Mouse (Mus musculus): ENCODE measurements around the gene Cep55. TPM values are rescaled to one million over a fixed set of nuclear protein-coding genes. Genes with fewer than 3 reads are reported as not detected.
A peak's percentile ranks its signal among the peaks of the same experiment; 100 is the strongest.

The Cep55 gene
- polyA plus RNA-seq (2015; fragmentation: Nextera tagmentation; extraction: Ambion mirVana), result 28.2 and 30.3 TPM in 2 replicates

DNA sequence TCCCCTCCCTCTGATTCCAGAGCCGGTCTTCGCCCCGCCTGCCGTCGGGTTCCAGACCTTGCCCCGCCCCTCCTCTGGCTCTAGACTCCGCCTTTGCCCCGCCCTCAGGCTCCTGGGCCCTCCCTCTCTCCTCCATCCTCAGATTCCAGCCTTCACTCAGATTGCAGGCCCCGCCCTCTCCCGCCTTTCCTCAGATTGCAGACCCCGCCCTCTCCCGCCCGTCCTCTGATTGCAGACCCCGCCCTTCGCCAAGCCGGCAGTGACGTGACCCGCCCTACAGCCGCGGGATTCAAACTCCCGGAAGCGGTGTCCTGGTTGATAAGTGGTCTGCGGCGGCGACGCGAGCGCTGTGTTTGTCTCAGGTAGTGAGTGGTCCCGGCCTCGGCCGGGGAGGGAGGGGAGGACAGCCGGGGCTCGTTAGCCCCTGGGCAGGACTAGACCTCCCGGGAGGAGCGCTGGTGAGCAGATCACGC is at the start of gene Cep55:
TSS of gene Cep55 (plus strand) at position 292 of the 473 bp plus-strand sequence.
- H3K4me3 ChIP-seq (ENCODE audit: low read length), result peak within 1 kb of the TSS; percentile 85
- H3K4me1 ChIP-seq (ENCODE audit: insufficient read depth, low read length), result peaks cover 14% of the 10 kb centered on the region; the same call in 1 of the 2 replicates
- peak within 1 kb of the TSS; percentile 5 for H3K27ac ChIP-seq (ENCODE audit: low read length)
- peaks cover 6% of the 10 kb centered on the region; the same call in 1 of the 2 replicates for H3K36me3 ChIP-seq (ENCODE audit: insufficient read depth, low read length)
- H3K4me2 ChIP-seq (replicated peaks; ENCODE audit: low read depth, low read length), result peak within 1 kb of the TSS; percentile 60
- H3K9me3 ChIP-seq (ENCODE audit: low read length), result no peaks in the 10 kb centered on the region
- H3K27me3 ChIP-seq (ENCODE audit: insufficient read depth, low read length), result no peaks in the 10 kb centered on the region
- peak; percentile 94 for ATAC-seq (ENCODE audit: low FRiP score, low TSS enrichment)
- H3K9ac ChIP-seq (replicated peaks; ENCODE audit: low read length), result peak within 1 kb of the TSS; percentile 80
- 1% methylated on average over 36 of the region's 36 CpGs for WGBS

DNA sequence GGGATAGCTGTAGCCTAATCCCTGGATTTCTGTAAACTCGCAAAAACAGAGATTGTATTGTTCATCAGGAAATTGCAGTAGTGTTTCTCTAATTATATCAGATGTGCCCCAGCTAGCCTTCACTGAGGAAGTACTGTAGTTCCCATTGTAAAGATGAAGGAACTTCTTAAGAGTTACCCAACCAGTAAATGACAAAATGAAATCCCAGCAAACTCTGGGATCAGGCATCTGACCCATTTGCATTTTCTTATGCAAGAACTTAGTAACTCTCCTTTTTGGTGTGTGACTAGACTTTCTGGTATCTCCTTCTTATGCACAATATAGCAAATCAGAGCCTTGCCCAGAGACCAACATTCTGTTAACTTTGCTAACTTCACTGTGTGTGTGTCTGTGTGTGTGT is 43.4 kb upstream of the Cep55 start:
- Histone ChIP-seq H3K4me1 (ENCODE audit: insufficient read depth, low read length) (peaks cover 6% of the 10 kb centered on the region; the same call in 1 of the 2 replicates), H3K36me3 (ENCODE audit: insufficient read depth, low read length) (no peaks in the 10 kb centered on the region), H3K4me2 (replicated peaks; ENCODE audit: low read depth, low read length) (no peak overlapping the region), H3K27ac (ENCODE audit: low read length) (no peak overlapping the region), H3K4me3 (ENCODE audit: low read length) (no peak overlapping the region), H3K27me3 (ENCODE audit: insufficient read depth, low read length) (no peaks in the 10 kb centered on the region), H3K9me3 (ENCODE audit: low read length) (no peaks in the 10 kb centered on the region), H3K9ac (replicated peaks; ENCODE audit: low read length) (no peak overlapping the region)
- 59% methylated on average over 1 of the region's 1 CpGs for WGBS
- ATAC-seq (ENCODE audit: low FRiP score, low TSS enrichment), result no peak

DNA sequence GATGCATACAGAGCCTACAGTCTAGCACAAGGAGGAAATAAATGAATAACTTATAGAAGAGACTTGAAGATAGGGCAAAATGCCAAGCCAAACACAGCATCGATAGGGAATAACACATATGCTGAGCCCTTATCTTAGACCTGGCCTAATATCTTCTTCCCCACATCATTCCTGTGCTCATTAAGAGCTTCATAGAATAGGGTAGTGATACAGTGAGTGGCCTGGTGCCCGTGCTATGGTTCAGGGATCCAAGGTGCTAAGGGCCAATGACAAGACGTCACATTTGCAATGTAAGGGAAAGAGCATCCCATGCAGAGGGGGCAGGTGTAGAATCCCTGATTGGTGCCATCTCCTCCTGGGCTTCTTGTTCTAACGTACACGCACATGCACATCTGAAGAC is 40.4 kb upstream of the Cep55 start:
- 81% methylated on average over 5 of the region's 5 CpGs for WGBS
- no peak overlapping the region for H3K27ac ChIP-seq (ENCODE audit: low read length)
- no peak overlapping the region for H3K4me2 ChIP-seq (replicated peaks; ENCODE audit: low read depth, low read length)
- no peak overlapping the region for H3K9ac ChIP-seq (replicated peaks; ENCODE audit: low read length)
- H3K4me1 ChIP-seq (ENCODE audit: insufficient read depth, low read length), result peaks cover 6% of the 10 kb centered on the region; the same call in 1 of the 2 replicates
- H3K36me3 ChIP-seq (ENCODE audit: insufficient read depth, low read length), result no peaks in the 10 kb centered on the region
- no peaks in the 10 kb centered on the region for H3K27me3 ChIP-seq (ENCODE audit: insufficient read depth, low read length)
- H3K4me3 ChIP-seq (ENCODE audit: low read length), result no peak overlapping the region
- ATAC-seq (ENCODE audit: low FRiP score, low TSS enrichment), result no peak
- H3K9me3 ChIP-seq (ENCODE audit: low read length), result no peaks in the 10 kb centered on the region

DNA sequence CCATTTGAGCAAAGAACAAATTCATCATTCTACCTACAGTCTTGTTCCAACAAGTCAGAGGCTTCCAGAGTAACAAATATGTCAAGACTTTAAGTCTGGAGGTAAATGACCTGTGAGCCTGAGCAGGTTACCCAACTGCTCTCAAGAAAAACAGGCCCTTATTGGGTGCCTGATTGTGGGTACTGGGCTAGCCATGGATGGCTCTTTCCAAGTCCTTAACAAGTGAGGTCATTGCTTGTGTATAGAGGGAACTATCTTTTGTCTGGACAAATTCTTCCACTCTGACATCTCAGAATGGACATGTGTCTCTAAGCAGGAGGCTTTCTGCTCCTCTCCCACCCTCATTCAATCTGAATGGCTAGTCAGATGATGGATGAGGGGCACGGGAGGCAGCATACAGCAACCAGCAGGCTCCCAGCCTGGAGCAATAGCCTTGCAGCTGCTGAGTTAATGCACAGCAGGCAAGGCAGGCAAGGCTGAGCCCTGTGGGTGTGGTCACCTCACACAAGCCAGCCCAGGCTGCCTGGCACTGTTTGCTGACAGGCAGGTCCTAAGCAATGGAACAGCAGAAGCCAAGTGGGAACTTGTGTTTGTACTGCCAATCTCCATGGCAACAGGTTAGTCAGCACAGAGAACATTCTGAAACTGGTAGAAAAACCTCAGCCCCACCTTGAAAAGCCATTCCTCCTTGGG is 39.5 kb upstream of the Cep55 start:
- peaks cover 6% of the 10 kb centered on the region; the same call in 1 of the 2 replicates for H3K4me1 ChIP-seq (ENCODE audit: insufficient read depth, low read length)
- H3K9me3 ChIP-seq (ENCODE audit: low read length), result no peaks in the 10 kb centered on the region
- H3K4me3 ChIP-seq (ENCODE audit: low read length), result no peak overlapping the region
- no peaks in the 10 kb centered on the region for H3K27me3 ChIP-seq (ENCODE audit: insufficient read depth, low read length)
- no peak overlapping the region for H3K4me2 ChIP-seq (replicated peaks; ENCODE audit: low read depth, low read length)
- no peak overlapping the region for H3K9ac ChIP-seq (replicated peaks; ENCODE audit: low read length)
- peak overlapping the region; percentile 23; the same call in 1 of the 2 replicates for H3K27ac ChIP-seq (ENCODE audit: low read length)
- no peaks in the 10 kb centered on the region for H3K36me3 ChIP-seq (ENCODE audit: insufficient read depth, low read length)
- ATAC-seq (ENCODE audit: low FRiP score, low TSS enrichment), result peak; percentile 95
- WGBS, result 4% methylated on average over 1 of the region's 1 CpGs

DNA sequence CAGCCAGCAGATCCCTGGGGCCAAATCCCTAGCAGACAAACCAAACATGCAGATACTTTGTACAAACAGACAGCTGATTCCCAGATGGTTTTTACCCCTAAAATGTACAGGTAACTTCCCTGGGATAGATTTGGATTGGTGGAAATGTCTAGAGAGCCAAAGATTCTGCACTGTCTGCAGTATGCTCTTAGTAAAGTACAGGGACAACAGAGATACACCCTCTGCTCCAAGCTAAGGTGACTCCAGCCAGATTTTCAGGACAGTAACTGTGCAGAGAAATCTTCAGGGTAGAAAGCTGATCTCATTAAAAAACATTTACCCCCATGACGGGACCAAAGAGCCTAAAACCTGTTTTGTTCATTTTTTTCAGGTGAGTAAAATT is 38.9 kb upstream of the Cep55 start:
- H3K4me2 ChIP-seq (replicated peaks; ENCODE audit: low read depth, low read length), result no peak overlapping the region
- no peak overlapping the region for H3K4me3 ChIP-seq (ENCODE audit: low read length)
- no peaks in the 10 kb centered on the region for H3K9me3 ChIP-seq (ENCODE audit: low read length)
- H3K9ac ChIP-seq (replicated peaks; ENCODE audit: low read length), result no peak overlapping the region
- no peak for ATAC-seq (ENCODE audit: low FRiP score, low TSS enrichment)
- no peaks in the 10 kb centered on the region for H3K27me3 ChIP-seq (ENCODE audit: insufficient read depth, low read length)
- H3K36me3 ChIP-seq (ENCODE audit: insufficient read depth, low read length), result no peaks in the 10 kb centered on the region
- WGBS, result 61% methylated on average over 1 of the region's 1 CpGs
- peaks cover 6% of the 10 kb centered on the region; the same call in 1 of the 2 replicates for H3K4me1 ChIP-seq (ENCODE audit: insufficient read depth, low read length)
- peak overlapping the region; percentile 19; the same call in 1 of the 2 replicates for H3K27ac ChIP-seq (ENCODE audit: low read length)

DNA sequence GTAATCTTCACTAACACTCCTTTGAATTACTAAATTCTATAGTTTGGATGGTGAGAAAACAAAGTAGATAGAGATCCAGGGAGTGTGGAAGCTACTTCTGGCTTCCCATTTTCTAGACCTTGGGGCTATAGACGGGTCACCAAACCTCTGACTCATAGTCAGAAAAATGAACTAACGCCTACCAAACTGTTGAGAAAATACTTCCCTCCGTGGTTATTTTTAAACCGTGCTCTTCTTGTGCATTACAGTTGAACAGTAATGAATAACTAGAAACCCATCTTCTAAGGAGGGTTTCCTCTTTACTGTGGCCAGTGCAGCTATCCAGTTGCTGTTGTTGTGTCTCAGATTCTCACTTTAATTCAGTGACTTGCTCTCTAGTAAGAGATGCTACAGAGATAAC is 32.1 kb upstream of the Cep55 start:
- Histone ChIP-seq H3K27me3 (ENCODE audit: insufficient read depth, low read length) (no peaks in the 10 kb centered on the region), H3K27ac (ENCODE audit: low read length) (no peak overlapping the region; the same call in 1 of the 2 replicates)
- WGBS, result 53% methylated on average over 4 of the region's 4 CpGs

DNA sequence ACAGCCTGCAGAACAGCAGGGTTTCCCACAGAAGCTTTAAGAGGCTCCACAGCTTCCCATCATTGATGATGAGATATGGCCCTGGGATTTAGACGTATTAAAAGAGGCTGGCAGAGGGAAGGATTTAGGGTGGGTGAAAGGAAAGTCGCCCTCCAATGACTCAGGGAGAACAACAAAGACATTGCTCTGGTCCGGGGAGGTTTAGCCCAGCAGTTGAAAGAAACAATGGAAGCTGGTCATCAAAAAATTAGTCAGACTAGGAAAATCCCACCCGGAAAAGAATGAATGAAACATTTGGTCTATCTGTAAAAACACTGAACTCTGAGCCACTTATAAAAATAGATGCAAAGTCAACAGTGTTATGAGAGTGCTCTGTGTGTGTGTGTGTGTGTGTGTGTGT is 31.2 kb upstream of the Cep55 start:
- peak overlapping the region; percentile 8; the same call in 1 of the 2 replicates for H3K27ac ChIP-seq (ENCODE audit: low read length)
- WGBS, result 55% methylated on average over 4 of the region's 4 CpGs
- peaks cover 44% of the 10 kb centered on the region for H3K4me1 ChIP-seq (ENCODE audit: insufficient read depth, low read length)
- no peaks in the 10 kb centered on the region for H3K9me3 ChIP-seq (ENCODE audit: low read length)
- H3K36me3 ChIP-seq (ENCODE audit: insufficient read depth, low read length), result no peaks in the 10 kb centered on the region
- no peaks in the 10 kb centered on the region for H3K27me3 ChIP-seq (ENCODE audit: insufficient read depth, low read length)
- ATAC-seq (ENCODE audit: low FRiP score, low TSS enrichment), result no peak
- no peak overlapping the region for H3K9ac ChIP-seq (replicated peaks; ENCODE audit: low read length)
- H3K4me3 ChIP-seq (ENCODE audit: low read length), result no peak overlapping the region
- H3K4me2 ChIP-seq (replicated peaks; ENCODE audit: low read depth, low read length), result no peak overlapping the region

More for the DNA sequence above, 32.1 kb upstream of the Cep55 start:
- Histone ChIP-seq H3K4me2 (replicated peaks; ENCODE audit: low read depth, low read length) (no peak overlapping the region), H3K4me3 (ENCODE audit: low read length) (no peak overlapping the region), H3K36me3 (ENCODE audit: insufficient read depth, low read length) (no peaks in the 10 kb centered on the region), H3K9ac (replicated peaks; ENCODE audit: low read length) (no peak overlapping the region), H3K9me3 (ENCODE audit: low read length) (no peaks in the 10 kb centered on the region), H3K4me1 (ENCODE audit: insufficient read depth, low read length) (peaks cover 36% of the 10 kb centered on the region)
- no peak for ATAC-seq (ENCODE audit: low FRiP score, low TSS enrichment)

DNA sequence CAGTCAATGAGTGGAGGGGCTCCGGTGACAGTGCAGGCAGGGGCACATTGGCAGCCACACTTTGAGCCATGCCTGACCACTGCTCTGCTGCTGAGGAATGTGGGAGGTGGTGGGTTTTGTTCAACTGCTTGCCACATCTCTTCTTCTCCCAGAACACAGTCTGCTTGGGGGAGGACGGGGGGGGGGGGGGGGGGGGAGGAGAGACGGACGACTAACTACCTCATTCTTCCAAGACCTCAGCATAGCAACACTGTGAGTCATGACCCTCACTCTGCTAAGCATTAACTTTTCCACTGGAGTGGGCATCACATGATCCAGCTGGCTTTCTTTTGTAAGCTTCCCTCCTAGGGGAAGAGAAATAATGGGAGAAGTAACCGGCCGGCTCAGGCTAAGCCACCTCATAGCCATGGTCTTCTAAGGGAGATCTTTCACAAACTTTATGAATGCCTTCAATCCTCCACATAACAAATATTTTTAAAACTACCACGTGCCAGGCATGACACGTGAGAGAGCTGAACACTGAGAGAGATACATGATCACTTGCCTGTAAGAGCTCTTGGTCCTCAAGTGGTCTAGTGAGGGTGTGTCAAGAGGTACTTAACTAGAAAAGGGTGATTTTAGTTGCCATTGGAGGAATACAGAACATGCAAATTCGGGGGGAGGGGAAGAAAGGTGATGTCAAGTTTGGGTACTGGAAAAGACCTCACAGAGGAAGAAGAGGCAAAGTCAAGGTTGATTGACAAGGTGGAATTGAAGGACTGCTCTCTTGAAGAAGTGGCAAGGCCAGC is 29.4 kb upstream of the Cep55 start:
- Histone ChIP-seq H3K36me3 (ENCODE audit: insufficient read depth, low read length) (no peaks in the 10 kb centered on the region), H3K4me1 (ENCODE audit: insufficient read depth, low read length) (peaks cover 62% of the 10 kb centered on the region), H3K4me3 (ENCODE audit: low read length) (no peak overlapping the region), H3K27ac (ENCODE audit: low read length) (peak overlapping the region; percentile 97), H3K27me3 (ENCODE audit: insufficient read depth, low read length) (no peaks in the 10 kb centered on the region), H3K4me2 (replicated peaks; ENCODE audit: low read depth, low read length) (0 out of 2 replicates have a peak overlapping the region, but pooled peaks have one; percentile 15), H3K9ac (replicated peaks; ENCODE audit: low read length) (peak overlapping the region; percentile 31; the same call in 1 of the 2 replicates), H3K9me3 (ENCODE audit: low read length) (no peaks in the 10 kb centered on the region)
- ATAC-seq (ENCODE audit: low FRiP score, low TSS enrichment), result peak; percentile 79
- 40% methylated on average over 8 of the region's 9 CpGs for WGBS

DNA sequence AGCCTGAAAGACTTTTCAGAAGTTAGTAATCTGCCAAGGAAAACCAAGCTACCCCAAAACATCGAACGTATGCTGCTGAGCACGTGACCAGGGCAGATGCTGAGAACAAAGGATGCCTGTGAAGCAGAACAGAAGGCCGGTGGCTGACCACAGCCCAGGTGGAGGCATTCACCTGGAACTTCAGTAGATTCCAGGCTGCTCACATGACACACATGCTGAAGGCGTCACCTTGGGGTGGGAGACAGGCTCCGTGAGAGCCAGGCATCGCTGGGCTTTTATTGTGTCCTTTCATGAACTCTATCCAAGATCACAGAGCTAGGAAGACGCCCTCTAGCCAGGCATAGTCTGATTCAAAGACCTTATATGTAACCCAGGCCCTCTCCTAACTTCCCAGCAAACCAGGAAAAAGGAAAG is 28.6 kb upstream of the Cep55 start:
- H3K27ac ChIP-seq (ENCODE audit: low read length), result peak overlapping the region; percentile 97
- 0 out of 2 replicates have a peak overlapping the region, but pooled peaks have one; percentile 5 for H3K4me2 ChIP-seq (replicated peaks; ENCODE audit: low read depth, low read length)
- H3K4me3 ChIP-seq (ENCODE audit: low read length), result no peak overlapping the region
- ATAC-seq (ENCODE audit: low FRiP score, low TSS enrichment), result peak; percentile 33; the same call in 1 of the 2 replicates
- no peak overlapping the region for H3K9ac ChIP-seq (replicated peaks; ENCODE audit: low read length)
- WGBS, result 48% methylated on average over 8 of the region's 8 CpGs
- no peaks in the 10 kb centered on the region for H3K36me3 ChIP-seq (ENCODE audit: insufficient read depth, low read length)
- no peaks in the 10 kb centered on the region for H3K27me3 ChIP-seq (ENCODE audit: insufficient read depth, low read length)
- no peaks in the 10 kb centered on the region for H3K9me3 ChIP-seq (ENCODE audit: low read length)
- peaks cover 68% of the 10 kb centered on the region for H3K4me1 ChIP-seq (ENCODE audit: insufficient read depth, low read length)

All from kidney, embryonic 16.5 days (tissue).